Mouse (Mus musculus) thymus, postnatal 0 days (tissue): ENCODE data around the gene Slc6a6. TPM values are rescaled to one million over a fixed set of nuclear protein-coding genes. Genes with fewer than 3 reads are reported as not detected.

Source experiments
- DNase-seq: peaks from one replicate; pipeline ENCODE4 v3.0.0-alpha.2; 2015; ENCODE audit warnings: low spot score
- polyA plus RNA-seq: library from polyadenylated mRNA; unstranded; fragments of >200 nt; fragmentation: Nextera tagmentation; extraction: Ambion mirVana; gene quantifications from 2 replicates; pipeline ENCODE4 v1.2.1, GENCODE M21; 2015

The Slc6a6 gene
- polyA plus RNA-seq, 1 experiment from 2014 or later = 63.3 TPM

- DNase-seq = no peak
These were observed 17.2 kb downstream of the Slc6a6 start for GRCm38 (mm10) chr6:91700823-91701621.

- DNase-seq = no peak
These were observed 19.6 kb downstream of the Slc6a6 start for GRCm38 (mm10) chr6:91703459-91703858.

GRCm38 (mm10) chr6:91704446-91704845 is 20.6 kb downstream of the Slc6a6 start:
- DNase-seq = no peak

- no peak for DNase-seq
These were observed 21.8 kb downstream of the Slc6a6 start for GRCm38 (mm10) chr6:91705651-91706050.

- peak; percentile 32 for DNase-seq
These were observed 22.4 kb downstream of the Slc6a6 start for GRCm38 (mm10) chr6:91706072-91706776.

GRCm38 (mm10) chr6:91707276-91707885 is 23.5 kb downstream of the Slc6a6 start:
- peak; percentile 50 for DNase-seq

GRCm38 (mm10) chr6:91707886-91708564 is 24.2 kb downstream of the Slc6a6 start:
- DNase-seq = no peak

GRCm38 (mm10) chr6:91708919-91709318 is 25.1 kb downstream of the Slc6a6 start:
- no peak for DNase-seq

GRCm38 (mm10) chr6:91710345-91710930 is 26.6 kb downstream of the Slc6a6 start:
- no peak for DNase-seq

GRCm38 (mm10) chr6:91712097-91712854 is 28.4 kb downstream of the Slc6a6 start:
- DNase-seq = peak; percentile 40

GRCm38 (mm10) chr6:91712855-91713331 is 29.0 kb downstream of the Slc6a6 start:
- peak; percentile 37 for DNase-seq

GRCm38 (mm10) chr6:91713370-91713896 is 29.6 kb downstream of the Slc6a6 start:
- DNase-seq = no peak

GRCm38 (mm10) chr6:91715023-91715422 is 31.2 kb downstream of the Slc6a6 start:
- no peak for DNase-seq

- DNase-seq = no peak
These were observed 32.3 kb downstream of the Slc6a6 start for GRCm38 (mm10) chr6:91715988-91716810.

GRCm38 (mm10) chr6:91718067-91718466 is 34.2 kb downstream of the Slc6a6 start:
- no peak for DNase-seq

- no peak for DNase-seq
These were observed 34.8 kb downstream of the Slc6a6 start for GRCm38 (mm10) chr6:91718603-91719002.

GRCm38 (mm10) chr6:91719042-91719747 is 35.3 kb downstream of the Slc6a6 start:
- DNase-seq = no peak

- no peak for DNase-seq
These were observed 36.1 kb downstream of the Slc6a6 start for GRCm38 (mm10) chr6:91719865-91720533.
